Mouse (Mus musculus) MEL (cell line): ENCODE data around the gene Tmem235. TPM values are rescaled to one million over a fixed set of nuclear protein-coding genes. Genes with fewer than 3 reads are reported as not detected.

ENCODE experiments used
- DNase-seq: peaks from one replicate; pipeline ENCODE4 v3.0.0; 2011; ENCODE audit warnings: low read depth, low spot score
- H3K27ac ChIP-seq: 2 replicates; pipeline ENCODE4 v1.5.1; 2012; ENCODE audit warnings: low read depth, mild to moderate bottlenecking, control low read depth, low read length, moderate library complexity; ENCODE audit not compliant: control insufficient read depth
- H3K27me3 ChIP-seq, 2 experiments: fragments of 150-350 bp in 1 of 2; sonication (generic) in 1 of 2; 2 replicates each; pipeline ENCODE4 v1.6.1; 2012; ENCODE audit warnings: low read length in 2 of 2, mild to moderate bottlenecking in 2 of 2, improper control_type of control experiment in 1 of 2, moderate library complexity in 1 of 2; ENCODE audit not compliant: insufficient read depth in 2 of 2, control insufficient read depth in 1 of 2
- H3K36me3 ChIP-seq, 2 experiments: 2 replicates each; pipeline ENCODE4 v1.6.1; 2012 to 2014; ENCODE audit warnings: low read length in 2 of 2, improper control_type of control experiment in 1 of 2, inconsistent platforms in 1 of 2, mild to moderate bottlenecking in 1 of 2; ENCODE audit not compliant: insufficient read depth in 2 of 2, control insufficient read depth in 1 of 2
- H3K4me1 ChIP-seq, 2 experiments: fragments of 150-350 bp in 1 of 2; sonication (generic) in 1 of 2; 2 replicates each; pipeline ENCODE4 v1.6.1; 2012; ENCODE audit warnings: low read length in 2 of 2, improper control_type of control experiment in 1 of 2, mild to moderate bottlenecking in 1 of 2; ENCODE audit not compliant: insufficient read depth in 2 of 2, control insufficient read depth in 1 of 2
- H3K4me3 ChIP-seq, 2 experiments: fragments of 150-350 bp in 1 of 2; sonication (generic) in 1 of 2; 2 replicates each; pipeline ENCODE4 v1.5.1; 2012; ENCODE audit warnings: low read depth in 2 of 2, low read length in 2 of 2, mild to moderate bottlenecking in 2 of 2, moderate library complexity in 2 of 2, control low read depth in 1 of 2, improper control_type of control experiment in 1 of 2; ENCODE audit not compliant: control insufficient read depth in 1 of 2, insufficient read depth in 1 of 2
- H3K79me2 ChIP-seq: 2 replicates; pipeline ENCODE4 v1.6.1; 2012; ENCODE audit warnings: mild to moderate bottlenecking, low read length, moderate library complexity; ENCODE audit not compliant: control insufficient read depth, poor library complexity, insufficient read depth
- H3K9ac ChIP-seq: 2 replicates; pipeline ENCODE4 v1.6.1; 2012; ENCODE audit warnings: low read depth, mild to moderate bottlenecking, control low read depth, low read length, moderate library complexity; ENCODE audit not compliant: control insufficient read depth, poor library complexity, severe bottlenecking
- H3K9me3 ChIP-seq: fragments of 150-350 bp; sonication (generic); replicated peaks from 2 replicates; pipeline ENCODE4 v1.6.1; 2012; ENCODE audit warnings: mild to moderate bottlenecking, low read length, improper control_type of control experiment, moderate library complexity; ENCODE audit not compliant: insufficient read depth
- CHD1 ChIP-seq: IDR thresholded peaks from 2 replicates; pipeline ENCODE4 v1.6.1; 2012; ENCODE audit warnings: low read depth, mild to moderate bottlenecking, inconsistent platforms, low read length, improper control_type of control experiment
- ELF1 ChIP-seq: IDR thresholded peaks from 2 replicates; pipeline ENCODE4 v1.6.1; 2014; ENCODE audit warnings: low read depth, mild to moderate bottlenecking, inconsistent platforms, low read length, improper control_type of control experiment, moderate library complexity
- EP300 ChIP-seq, 2 experiments: IDR thresholded peaks; 2 replicates each; pipeline ENCODE4 v1.6.1; 2011; ENCODE audit warnings: improper control_type of control experiment in 2 of 2, low read length in 2 of 2, low read depth in 1 of 2, mild to moderate bottlenecking in 1 of 2
- JUND ChIP-seq: IDR thresholded peaks from 2 replicates; pipeline ENCODE4 v1.6.1; 2011; ENCODE audit warnings: low read depth, mild to moderate bottlenecking, improper control_type of control experiment, low read length
- MAFK ChIP-seq: IDR thresholded peaks from 2 replicates; pipeline ENCODE4 v1.6.1; 2011; ENCODE audit warnings: low read depth, mild to moderate bottlenecking, low read length, improper control_type of control experiment, borderline replicate concordance
- MXI1 ChIP-seq: IDR thresholded peaks from 2 replicates; pipeline ENCODE4 v1.6.1; 2011; ENCODE audit warnings: mild to moderate bottlenecking, low read depth, low read length, improper control_type of control experiment
- NRF1 ChIP-seq: IDR thresholded peaks from 2 replicates; pipeline ENCODE4 v1.6.1; 2014; ENCODE audit warnings: low read depth, mild to moderate bottlenecking, inconsistent platforms, low read length, improper control_type of control experiment, moderate library complexity; ENCODE audit not compliant: poor library complexity, insufficient read depth, severe bottlenecking
- POLR2AphosphoS5 ChIP-seq: IDR thresholded peaks from 2 replicates; pipeline ENCODE4 v1.6.1; 2012; ENCODE audit warnings: low read depth, borderline replicate concordance, mild to moderate bottlenecking, inconsistent platforms, low read length, moderate library complexity, mixed read lengths
- SIN3A ChIP-seq: IDR thresholded peaks from 2 replicates; pipeline ENCODE4 v1.6.1; 2012; ENCODE audit warnings: low read length, improper control_type of control experiment, inconsistent platforms
- UBTF ChIP-seq: IDR thresholded peaks from 2 replicates; pipeline ENCODE4 v1.6.1; 2012; ENCODE audit warnings: low read depth, mild to moderate bottlenecking, inconsistent platforms, low read length, improper control_type of control experiment, moderate library complexity, borderline replicate concordance; ENCODE audit not compliant: insufficient read depth
- polyA plus RNA-seq, 2 experiments: library from polyadenylated mRNA; stranded (reverse) in 1 of 2; unstranded in 1 of 2; fragments of >175 nt in 1 of 2; fragments of >200 nt in 1 of 2; gene quantifications; 2 replicates each; pipeline versions ENCODE4 v1.2.1 to v1.2.4; 2012; ENCODE audit warnings: low replicate concordance in 2 of 2, low read depth in 1 of 2; ENCODE audit not compliant: insufficient read length in 2 of 2, insufficient read depth in 1 of 2, missing spikeins in 1 of 2
- total RNA-seq: library from RNA; depleted of rRNA; stranded (reverse); fragments of 300-350 nt; gene quantifications from 2 replicates; pipeline ENCODE4 v1.2.3, GENCODE M21; 2012

The Tmem235 gene
- total and polyA plus RNA-seq, 3 experiments = 0.04 TPM; not detected in 1

- TF ChIP-seq NRF1 (no peak), POLR2AphosphoS5 (no peak), MAFK (no peak), EP300 (IDR thresholded peaks at IDR 0.05; ENCODE audit: low read depth in 1 of 2, low read length in 2 of 2) (no peak), JUND (no peak), CHD1 (no peak)
Measured at GRCm38 (mm10) chr11:117870688-117871365, 10.3 kb downstream of the Tmem235 start (continued).

- no peak overlapping the region for H3K27ac ChIP-seq
- no peak for DNase-seq
- H3K9ac ChIP-seq = no peak overlapping the region
- no peak for TF ChIP-seq MXI1
- peaks cover 0 to 2% of the 10 kb centered on the region in 2 experiments; a peak in 1 of 4 replicates for H3K27me3 ChIP-seq
- H3K4me1 ChIP-seq = no peaks in the 10 kb centered on the region
- no peaks in the 10 kb centered on the region for H3K36me3 ChIP-seq
- H3K4me3 ChIP-seq = no peak overlapping the region
- H3K79me2 ChIP-seq = no peaks in the 10 kb centered on the region
- no peaks in the 10 kb centered on the region for H3K9me3 ChIP-seq
Measured at GRCm38 (mm10) chr11:117871376-117871775, 10.8 kb downstream of the Tmem235 start.

- no peak for TF ChIP-seq SIN3A
- no peak for TF ChIP-seq MXI1
- no peak for TF ChIP-seq UBTF
- TF ChIP-seq ELF1 = no peak
- peaks cover 2 to 3% of the 10 kb centered on the region in 2 experiments; a peak in 3 of 4 replicates for H3K27me3 ChIP-seq
- no peak for DNase-seq
- H3K4me3 ChIP-seq = no peak overlapping the region
- H3K27ac ChIP-seq = no peak overlapping the region
- no peaks in the 10 kb centered on the region for H3K36me3 ChIP-seq
- H3K9ac ChIP-seq = no peak overlapping the region
- H3K79me2 ChIP-seq = no peaks in the 10 kb centered on the region
- H3K9me3 ChIP-seq = no peaks in the 10 kb centered on the region
- no peaks in the 10 kb centered on the region for H3K4me1 ChIP-seq
Measured at GRCm38 (mm10) chr11:117871911-117872584, 11.5 kb downstream of the Tmem235 start.
